In genomic region chr4:117834457-117834844, GRCm38 (mm10) we compare ENCODE assay signal across 8 mouse cellular contexts. TPM values are rescaled to one million over a fixed set of nuclear protein-coding genes. Genes with fewer than 3 reads are reported as not detected.
DNase-seq lines count a peak whose midpoint lies in the region; ATAC-seq and TF ChIP-seq lines count a peak whose summit lies in the region.

Gene Slc6a9 (plus strand): TSS chr4:117834506.

- TF ChIP-seq CTCF in E14TG2a.4 (conservative IDR thresholded peaks at IDR 0.05; ENCODE audit: low read length), result no peak
- no peak for TF ChIP-seq CTCF in olfactory bulb, adult 2 months (IDR thresholded peaks at IDR 0.05; ENCODE audit: insufficient read depth, low read depth, low read length)

- DNase-seq in heart, adult 18-20 months, result no peak
- no peak for DNase-seq in left cerebral cortex, postnatal 25 days (ENCODE audit: low spot score in 2 of 2)
- DNase-seq in ovary, postnatal 36 days (ENCODE audit: low spot score), result no peak
- no peak for DNase-seq in cerebellum, adult 11-12 months

- WGBS in heart, embryonic 12.5 days, result 26% methylated on average over 3 of the region's 3 CpGs
- 40% methylated on average over 3 of the region's 3 CpGs for WGBS in olfactory bulb, adult 2 months

- no peaks in the 10 kb centered on the region for H3K27me3 ChIP-seq in heart, embryonic 12.5 days (replicated peaks)
- peaks cover 69% of the 10 kb centered on the region for H3K27me3 ChIP-seq in E14TG2a.4 (ENCODE audit: insufficient read depth, low read length)

- peaks cover 30% of the 10 kb centered on the region for H3K4me1 ChIP-seq in heart, embryonic 12.5 days (replicated peaks)
- peaks cover 38% of the 10 kb centered on the region for H3K4me1 ChIP-seq in E14TG2a.4 (replicated peaks; ENCODE audit: low read depth, low read length)
- peaks cover 9% of the 10 kb centered on the region for H3K4me1 ChIP-seq in olfactory bulb, adult 2 months (ENCODE audit: control insufficient read depth, insufficient read depth, low read length)

- peak within 1 kb of the TSS; percentile 89 for H3K4me2 ChIP-seq in heart, embryonic 12.5 days

- peak within 1 kb of the TSS; percentile 88 for H3K9ac ChIP-seq in heart, embryonic 12.5 days

- H3K9me3 ChIP-seq in heart, embryonic 12.5 days (replicated peaks), result no peaks in the 10 kb centered on the region
- H3K9me3 ChIP-seq in E14TG2a.4 (ENCODE audit: low read length), result no peaks in the 10 kb centered on the region

- peak within 1 kb of the TSS; percentile 87 for H3K27ac ChIP-seq in heart, embryonic 12.5 days (ENCODE audit: poor library complexity, severe bottlenecking)
- peak within 1 kb of the TSS; percentile 59 for H3K27ac ChIP-seq in olfactory bulb, adult 2 months (ENCODE audit: insufficient read depth, low read depth, low read length)

- no peaks in the 10 kb centered on the region for H3K36me3 ChIP-seq in heart, embryonic 12.5 days
- no peaks in the 10 kb centered on the region for H3K36me3 ChIP-seq in E14TG2a.4 (ENCODE audit: insufficient read depth, low read length)

- intact Hi-C loops in left cerebral cortex, postnatal 25 days (cut with DNase I), result loop anchor here (2.0 kb wide), 1 partner anchor 28 kb away; no protein-coding TSS in a partner anchor

- no peak for ATAC-seq in heart, embryonic 12.5 days (ENCODE audit: insufficient number of reproducible peaks, low FRiP score)
- no peak for ATAC-seq in erythroid progenitor cell, adult 5-6 weeks (replicated peaks; ENCODE audit: low FRiP score, poor library complexity, severe bottlenecking)

- peak within 1 kb of the TSS; percentile 76 for H3K4me3 ChIP-seq in heart, embryonic 12.5 days
- H3K4me3 ChIP-seq in E14TG2a.4 (replicated peaks; ENCODE audit: low read length), result peak within 1 kb of the TSS; percentile 94
- peak within 1 kb of the TSS; percentile 60 for H3K4me3 ChIP-seq in olfactory bulb, adult 2 months (ENCODE audit: insufficient read depth, low read depth, low read length)

- no peak for TF ChIP-seq POLR2A in olfactory bulb, adult 2 months (IDR thresholded peaks at IDR 0.05; ENCODE audit: insufficient read depth, low read depth, low read length)

RNA-seq across cellular contexts. Expression of gene Slc6a9, which starts in this region (rescaled TPM):
- polyA plus RNA-seq in heart, embryonic 12.5 days (2016; fragmentation: Nextera tagmentation; extraction: Ambion mirVana), result 10.3 and 10.8 TPM in 2 replicates
- 1 to 10 TPM; 1.7 to 2.1 TPM for total RNA-seq in heart, adult 18-20 months (2021)
- 273 and 276 TPM in 2 replicates for total RNA-seq in erythroid progenitor cell, adult 5-6 weeks (2015; ENCODE audit: low replicate concordance)
- 282 and 375 TPM in 2 replicates for total RNA-seq in erythroid progenitor cell, adult 5-6 weeks (2017; ENCODE audit: low replicate concordance)
- 10 to 100 TPM; 31.7 to 40.9 TPM for total RNA-seq in left cerebral cortex, postnatal 25 days (2021)
- polyA plus RNA-seq in olfactory bulb, adult 2 months (2012; ENCODE audit: insufficient read depth, insufficient read length, low replicate concordance, missing spikeins), result not detected in 2 replicates

Comparison
In these comparisons a context has a peak if more than half of its experiments do, and no peak if none do; other contexts are left out.
1. RNA of gene Slc6a9 (total RNA-seq): 273 to 375 TPM in erythroid progenitor cell, adult 5-6 weeks and 31.7 to 40.9 TPM in left cerebral cortex, postnatal 25 days; 1.7 to 2.1 TPM in heart, adult 18-20 months; every median in the first group is over 10 times any median in the second.
2. RNA of gene Slc6a9 (total RNA-seq): 273 to 375 TPM in erythroid progenitor cell, adult 5-6 weeks; 31.7 to 40.9 TPM in left cerebral cortex, postnatal 25 days; every median in the first group is over 4 times any median in the second.
3. RNA of gene Slc6a9 (polyA plus RNA-seq): not detected in olfactory bulb, adult 2 months; 10.3 to 10.8 TPM in heart, embryonic 12.5 days; every median in the first group is over 10 times any median in the second.
4. Peak in every context shown above with its lines, with median percentiles within 50 percentile points of each other: H3K4me3 ChIP-seq.